ENCODE assay signal across 9 mouse cellular contexts in genomic region chr2:12438181-12438580, GRCm38 (mm10). TPM values are rescaled to one million over a fixed set of nuclear protein-coding genes. Genes with fewer than 3 reads are reported as not detected.
DNase-seq lines count a peak whose midpoint lies in the region; ATAC-seq and TF ChIP-seq lines count a peak whose summit lies in the region.
"Had no signal": no experiment of that assay in that cellular context is flagged by ENCODE, and none has a peak within 500 bp of the region (broad histone marks: within the 10 kb centered on the region; RNA-seq: fewer than 3 reads in every experiment).

No protein-coding gene starts in this region.

- no peaks in the 10 kb centered on the region; a peak in 1 of 4 replicates for H3K27me3 ChIP-seq in MEL (ENCODE audit: control insufficient read depth in 1 of 2, insufficient read depth in 2 of 2, low read length in 2 of 2)
- H3K27me3 ChIP-seq: limb, embryonic 13.5 days had no signal

- no peak for TF ChIP-seq EP300 in MEL (IDR thresholded peaks at IDR 0.05; ENCODE audit: low read depth in 1 of 2, low read length in 2 of 2)

- no peak for TF ChIP-seq POLR2A in MEL (IDR thresholded peaks at IDR 0.05; ENCODE audit: control insufficient read depth in 1 of 2, insufficient read depth in 1 of 2, low read depth in 1 of 2, low read length in 2 of 2, poor library complexity in 1 of 2)

- no peak overlapping the region for H3K9ac ChIP-seq in MEL (ENCODE audit: control insufficient read depth, low read depth, low read length, poor library complexity, severe bottlenecking)
- H3K9ac ChIP-seq: limb, embryonic 13.5 days had no signal

- no peak overlapping the region for H3K4me3 ChIP-seq in MEL (ENCODE audit: control insufficient read depth in 1 of 2, insufficient read depth in 1 of 2, low read depth in 2 of 2, low read length in 2 of 2)
- H3K4me3 ChIP-seq: limb, embryonic 13.5 days had no signal

- no peaks in the 10 kb centered on the region for H3K9me3 ChIP-seq in MEL (replicated peaks; ENCODE audit: insufficient read depth, low read length)
- H3K9me3 ChIP-seq: limb, embryonic 13.5 days had no signal

- peak; percentile 54 for TF ChIP-seq RAD21 in MEL (IDR thresholded peaks at IDR 0.05; ENCODE audit: low read depth, low read length)

- peak; percentile 59 to 77; a peak in 3 of 4 replicates for ATAC-seq in hematopoietic stem cell, adult 5-6 weeks (replicated peaks in 1 of 2; ENCODE audit: insufficient read depth in 1 of 2, low FRiP score in 2 of 2, low TSS enrichment in 1 of 2, low read depth in 1 of 2, poor library complexity in 2 of 2, severe bottlenecking in 2 of 2)

- H3K4me1 ChIP-seq in MEL (ENCODE audit: control insufficient read depth in 1 of 2, insufficient read depth in 2 of 2, low read length in 2 of 2), result no peaks in the 10 kb centered on the region
- H3K4me1 ChIP-seq: limb, embryonic 13.5 days had no signal

- peak; percentile 19 for DNase-seq in layer of hippocampus, adult 11-12 months (ENCODE audit: low spot score)
- no peak for DNase-seq in layer of hippocampus, postnatal 10 days (ENCODE audit: low spot score in 2 of 2)
- DNase-seq in CD4-positive helper T cell, adult 2 months (ENCODE audit: low read depth, low spot score), result peak; percentile 54
- DNase-seq in MEL (ENCODE audit: low read depth, low spot score), result peak; percentile 14
- no peak for DNase-seq in cerebellum, postnatal 25 days
- DNase-seq in kidney, postnatal 4 days, result no peak
- DNase-seq: adrenal gland, adult 2 months had no signal

- no peaks in the 10 kb centered on the region for H3K79me2 ChIP-seq in MEL (ENCODE audit: control insufficient read depth, insufficient read depth, low read length, poor library complexity)

- TF ChIP-seq CTCF in MEL (IDR thresholded peaks at IDR 0.05 in 2 of 3, conservative IDR thresholded peaks at IDR 0.05 in 1 of 3; ENCODE audit: control insufficient read depth in 1 of 3, insufficient read depth in 1 of 3, low read depth in 2 of 3, low read length in 3 of 3, poor library complexity in 1 of 3, severe bottlenecking in 1 of 3), result peak in 1 of 3 experiments; percentile 39; a peak in 2 of 6 replicates

- no peaks in the 10 kb centered on the region for H3K36me3 ChIP-seq in MEL (ENCODE audit: control insufficient read depth in 1 of 2, insufficient read depth in 2 of 2, low read length in 2 of 2)
- H3K36me3 ChIP-seq: limb, embryonic 13.5 days had no signal

- H3K27ac ChIP-seq in MEL (ENCODE audit: control insufficient read depth, low read depth, low read length), result no peak overlapping the region
- H3K27ac ChIP-seq: limb, embryonic 13.5 days had no signal

TF ChIP-seq in MEL, 35 proteins besides CTCF, POLR2A, EP300 and RAD21:
- no peak for TF ChIP-seq UBTF (IDR thresholded peaks at IDR 0.05; ENCODE audit: borderline replicate concordance, insufficient read depth, low read depth, low read length)
- TF ChIP-seq CHD2 (IDR thresholded peaks at IDR 0.05; ENCODE audit: low read length), result no peak
- no peak for TF ChIP-seq TAL1 (IDR thresholded peaks at IDR 0.05; ENCODE audit: low read length)
- TF ChIP-seq NELFE (IDR thresholded peaks at IDR 0.05; ENCODE audit: low read depth, low read length), result no peak
- peak; percentile 42; the same call in 1 of the 2 replicates for TF ChIP-seq SMC3 (IDR thresholded peaks at IDR 0.05; ENCODE audit: low read depth, low read length)
- TF ChIP-seq HCFC1 (IDR thresholded peaks at IDR 0.05; ENCODE audit: low read depth, low read length), result no peak
TF ChIP-seq in MEL: peak in this region for 1.

RNA-seq across cellular contexts. Expression of gene Mindy3, which starts 18.9 kb away (rescaled TPM):
- 10 to 100 TPM; 93.8 to 97.2 TPM for total RNA-seq in layer of hippocampus, postnatal 10 days (2021)
- 23.5 and 23.8 TPM in 2 replicates for total RNA-seq in MEL (2012; rRNA removed)
- 10 to 100 TPM in 1 of 2 experiments, not detected in 1; 40.6 TPM for polyA plus RNA-seq in MEL (2012; ENCODE audit: insufficient read depth in 1 of 2, insufficient read length in 2 of 2, low read depth in 1 of 2, low replicate concordance in 2 of 2, missing spikeins in 1 of 2)
- 18.4 and 22.8 TPM in 2 replicates for total RNA-seq in hematopoietic stem cell, adult 5-6 weeks (2017)

Comparison
In these comparisons a context has a peak if more than half of its experiments do, and no peak if none do; other contexts are left out.
1. DNase-seq: peak in layer of hippocampus, adult 11-12 months (single experiment), CD4-positive helper T cell, adult 2 months (single experiment) and MEL (single experiment); none in layer of hippocampus, postnatal 10 days (0 of 2), cerebellum, postnatal 25 days (0 of 2) and kidney, postnatal 4 days (0 of 2).